Mouse (Mus musculus): Measurements from ENCODE around the gene Riiad1.

DNA sequence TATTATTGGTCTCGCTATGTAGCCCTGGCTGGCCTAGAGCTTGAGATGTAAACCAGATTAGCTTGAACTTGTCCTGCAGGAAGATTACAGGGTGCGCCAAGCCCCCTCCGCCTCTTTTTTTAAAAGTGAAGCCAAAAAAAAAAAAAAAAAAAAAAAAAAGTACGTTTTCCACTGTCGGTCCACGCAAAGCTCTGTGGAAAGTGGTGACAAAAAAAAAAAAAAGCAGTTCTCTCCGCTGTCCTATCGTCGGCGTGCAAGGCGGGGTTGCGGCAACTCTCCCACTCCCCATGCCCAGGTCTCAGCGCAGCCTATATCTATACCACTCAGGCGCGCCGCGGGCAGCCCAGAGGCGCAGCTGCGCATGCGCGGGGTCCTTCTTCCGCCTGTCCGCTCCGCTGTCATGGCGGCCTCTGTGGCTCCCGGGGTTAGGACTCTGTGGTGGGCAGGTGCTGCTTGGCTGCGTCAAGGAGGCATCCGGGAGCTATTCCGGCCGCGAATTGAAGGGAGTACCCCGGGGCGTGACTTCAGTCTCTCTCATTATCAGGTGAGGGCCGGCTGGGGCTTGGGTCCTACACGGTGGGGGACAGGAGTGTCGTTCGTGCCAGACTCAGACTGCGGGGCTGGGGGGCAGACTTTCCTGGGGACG, 37.1 kb downstream of the Riiad1 start, which contains the start of gene Mrpl9:
- TF ChIP-seq CTCF (IDR thresholded peaks at IDR 0.05; ENCODE audit: low read depth) (no peak), EP300 (IDR thresholded peaks at IDR 0.05; ENCODE audit: low read depth) (no peak)

Data from liver, postnatal 0 days (tissue).